Mouse (Mus musculus): Measurements from ENCODE around the gene Dnaaf1. TPM values are rescaled to one million over a fixed set of nuclear protein-coding genes. Genes with fewer than 3 reads are reported as not detected.

Dnaaf1 gene
- total and polyA plus RNA-seq, 2 experiments from 2014 or later, result 0.51 to 1.1 TPM

DNA sequence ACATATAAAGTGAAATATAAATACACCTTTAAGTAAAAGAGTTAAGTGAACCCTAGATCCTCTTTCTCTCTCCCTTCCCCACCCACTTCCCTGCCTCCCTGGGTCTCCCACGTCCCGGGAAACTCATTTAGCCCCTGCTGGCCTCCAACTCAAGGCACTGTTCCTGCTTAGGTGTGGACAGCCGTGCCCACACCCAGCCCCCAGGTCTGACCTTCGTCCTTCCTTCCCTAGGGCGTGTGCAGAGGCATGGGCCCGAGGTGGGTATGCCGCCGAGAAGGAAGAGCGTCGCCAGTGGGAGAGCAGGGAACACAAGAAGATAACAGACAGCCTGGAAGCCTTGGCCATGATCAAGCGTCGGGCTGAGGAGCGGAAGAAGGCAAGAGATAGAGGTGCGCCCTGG lies 15.3 kb downstream of the Dnaaf1 start:
- 86% methylated on average over 14 of the region's 14 CpGs for WGBS
- no peaks in the 10 kb centered on the region for H3K4me1 ChIP-seq (ENCODE audit: insufficient read depth, low read length)
- no peak overlapping the region for H3K4me3 ChIP-seq (ENCODE audit: low read depth, low read length)
- H3K9me3 ChIP-seq (ENCODE audit: low read length), result no peaks in the 10 kb centered on the region
- ATAC-seq (ENCODE audit: low FRiP score), result no peak
- no peak overlapping the region for H3K27ac ChIP-seq (ENCODE audit: low read depth, low read length)
- H3K27me3 ChIP-seq (ENCODE audit: insufficient read depth, low read length), result no peaks in the 10 kb centered on the region
- no peak overlapping the region for H3K9ac ChIP-seq (replicated peaks; ENCODE audit: low read length, poor library complexity, severe bottlenecking)
- no peak for DNase-seq (ENCODE audit: low spot score)
- H3K36me3 ChIP-seq (ENCODE audit: insufficient read depth, low read length), result no peaks in the 10 kb centered on the region
- TF ChIP-seq CTCF (IDR thresholded peaks at IDR 0.05), result no peak
- no peak overlapping the region for H3K4me2 ChIP-seq (ENCODE audit: low read depth, low read length, poor library complexity, severe bottlenecking)

DNA sequence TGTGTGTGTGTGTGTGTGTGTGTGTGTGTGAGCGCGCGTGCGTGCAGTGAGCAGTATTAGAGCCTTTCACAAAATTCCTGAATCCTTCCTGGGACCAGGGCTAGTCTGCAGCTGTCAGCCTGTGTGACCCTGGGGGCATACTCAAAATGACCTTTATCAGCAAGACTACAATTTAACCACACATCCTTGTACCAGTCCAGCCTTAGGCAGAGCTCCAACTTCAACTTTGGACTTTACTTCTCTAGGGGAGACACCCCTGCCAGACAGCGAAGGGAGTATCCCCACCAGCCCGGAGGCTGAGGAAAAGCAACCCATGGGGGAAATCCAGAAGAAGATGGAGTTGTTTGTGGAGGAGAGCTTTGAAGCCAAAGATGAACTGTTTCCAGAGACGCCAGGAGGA lies 16.4 kb downstream of the Dnaaf1 start:
- H3K27me3 ChIP-seq (ENCODE audit: insufficient read depth, low read length), result no peaks in the 10 kb centered on the region
- no peak for TF ChIP-seq CTCF (IDR thresholded peaks at IDR 0.05)
- no peak overlapping the region for H3K9ac ChIP-seq (replicated peaks; ENCODE audit: low read length, poor library complexity, severe bottlenecking)
- 91% methylated on average over 7 of the region's 7 CpGs for WGBS
- H3K4me3 ChIP-seq (ENCODE audit: low read depth, low read length), result no peak overlapping the region
- H3K36me3 ChIP-seq (ENCODE audit: insufficient read depth, low read length), result no peaks in the 10 kb centered on the region
- no peaks in the 10 kb centered on the region for H3K4me1 ChIP-seq (ENCODE audit: insufficient read depth, low read length)
- no peaks in the 10 kb centered on the region for H3K9me3 ChIP-seq (ENCODE audit: low read length)
- no peak for DNase-seq (ENCODE audit: low spot score)
- H3K27ac ChIP-seq (ENCODE audit: low read depth, low read length), result no peak overlapping the region
- no peak for ATAC-seq (ENCODE audit: low FRiP score)
- no peak overlapping the region for H3K4me2 ChIP-seq (ENCODE audit: low read depth, low read length, poor library complexity, severe bottlenecking)

DNA sequence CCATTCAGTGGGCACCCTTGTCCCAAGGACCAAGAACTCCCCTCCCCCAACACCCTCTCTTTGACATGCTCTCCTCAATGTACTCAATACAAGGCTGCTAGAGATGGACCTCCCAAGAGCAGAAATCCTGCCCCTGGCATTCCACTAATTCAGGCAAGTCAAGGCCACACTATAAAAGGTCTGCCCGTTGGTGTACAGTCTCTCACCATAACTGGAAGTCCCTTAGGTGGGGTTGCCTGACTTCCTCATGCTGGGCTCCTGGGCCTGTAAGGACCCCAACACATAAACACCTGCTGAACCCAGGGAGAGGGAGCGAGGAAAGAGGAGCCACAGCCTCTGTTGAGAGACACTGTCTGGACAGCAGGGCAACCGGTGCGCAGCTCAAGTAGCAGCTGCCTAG lies 28.7 kb downstream of the Dnaaf1 start:
- H3K4me2 ChIP-seq (ENCODE audit: low read depth, low read length, poor library complexity, severe bottlenecking), result peak overlapping the region; percentile 87
- peaks cover 10% of the 10 kb centered on the region for H3K4me1 ChIP-seq (ENCODE audit: insufficient read depth, low read length)
- H3K9me3 ChIP-seq (ENCODE audit: low read length), result no peaks in the 10 kb centered on the region
- ATAC-seq (ENCODE audit: low FRiP score), result no peak
- no peaks in the 10 kb centered on the region for H3K27me3 ChIP-seq (ENCODE audit: insufficient read depth, low read length)
- peaks cover 38% of the 10 kb centered on the region for H3K36me3 ChIP-seq (ENCODE audit: insufficient read depth, low read length)
- WGBS, result 92% methylated on average over 4 of the region's 4 CpGs
- H3K27ac ChIP-seq (ENCODE audit: low read depth, low read length), result no peak overlapping the region
- H3K4me3 ChIP-seq (ENCODE audit: low read depth, low read length), result peak overlapping the region; percentile 64; the same call in 1 of the 2 replicates
- peak overlapping the region; percentile 74; the same call in 1 of the 2 replicates for H3K9ac ChIP-seq (replicated peaks; ENCODE audit: low read length, poor library complexity, severe bottlenecking)
- no peak for DNase-seq (ENCODE audit: low spot score)
- no peak for TF ChIP-seq CTCF (IDR thresholded peaks at IDR 0.05)

DNA sequence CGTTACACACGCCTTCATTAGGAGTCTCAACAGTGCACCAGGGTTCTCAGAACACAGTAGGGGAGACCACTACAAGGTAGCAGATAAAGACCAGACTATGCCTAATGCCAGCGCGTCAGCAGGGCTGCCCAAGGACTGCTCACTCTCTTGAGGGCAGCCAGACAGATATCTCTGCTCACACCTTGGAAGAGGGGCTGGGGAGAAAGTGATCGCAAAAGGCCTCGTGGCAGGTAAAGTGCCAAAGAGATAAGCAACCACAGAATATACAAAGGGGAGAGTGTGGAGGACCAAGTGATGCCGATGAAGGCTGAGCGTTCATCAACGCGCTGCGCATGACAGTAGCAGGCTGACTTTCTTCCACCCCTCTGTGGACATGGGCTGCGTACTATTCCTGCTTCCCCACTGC lies 29.4 kb downstream of the Dnaaf1 start:
- peaks cover 10% of the 10 kb centered on the region for H3K4me1 ChIP-seq (ENCODE audit: insufficient read depth, low read length)
- H3K27ac ChIP-seq (ENCODE audit: low read depth, low read length), result 0 out of 2 replicates have a peak overlapping the region, but pooled peaks have one; percentile 55
- H3K36me3 ChIP-seq (ENCODE audit: insufficient read depth, low read length), result peaks cover 32% of the 10 kb centered on the region
- no peaks in the 10 kb centered on the region for H3K9me3 ChIP-seq (ENCODE audit: low read length)
- ATAC-seq (ENCODE audit: low FRiP score) (no peak), DNase-seq (ENCODE audit: low spot score) (no peak)
- peak overlapping the region; percentile 87 for H3K4me2 ChIP-seq (ENCODE audit: low read depth, low read length, poor library complexity, severe bottlenecking)
- no peaks in the 10 kb centered on the region for H3K27me3 ChIP-seq (ENCODE audit: insufficient read depth, low read length)
- TF ChIP-seq CTCF (IDR thresholded peaks at IDR 0.05), result no peak
- peak overlapping the region; percentile 64 for H3K4me3 ChIP-seq (ENCODE audit: low read depth, low read length)
- 41% methylated on average over 12 of the region's 12 CpGs for WGBS
- peak overlapping the region; percentile 74 for H3K9ac ChIP-seq (replicated peaks; ENCODE audit: low read length, poor library complexity, severe bottlenecking)

DNA sequence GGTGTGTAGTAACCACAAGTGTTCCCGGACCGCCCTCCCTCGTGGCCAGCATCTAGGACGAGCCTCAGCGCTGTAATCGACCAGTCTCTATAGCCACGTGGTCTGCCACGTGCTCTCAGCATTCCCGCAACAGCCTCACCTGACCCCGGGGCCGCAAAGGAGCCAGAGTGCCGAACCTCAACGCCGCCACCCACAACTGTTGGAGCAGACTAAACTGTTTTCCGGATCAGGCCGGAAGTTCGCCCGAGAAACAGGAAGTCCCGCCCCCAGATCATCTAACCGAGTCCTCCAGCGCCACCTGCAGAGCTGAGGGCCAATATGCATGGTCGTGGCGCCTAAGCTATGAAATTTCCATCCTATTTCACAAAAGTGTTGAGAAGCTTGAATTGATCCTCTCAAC lies 30.0 kb downstream of the Dnaaf1 start, which contains the start of gene Taf1c:
TSS of gene Taf1c (minus strand) at position 227 of the 400 bp plus-strand sequence.
- Histone ChIP-seq H3K4me1 (ENCODE audit: insufficient read depth, low read length) (peaks cover 10% of the 10 kb centered on the region), H3K27me3 (ENCODE audit: insufficient read depth, low read length) (no peaks in the 10 kb centered on the region), H3K4me3 (ENCODE audit: low read depth, low read length) (peak within 1 kb of the TSS; percentile 64), H3K9me3 (ENCODE audit: low read length) (no peaks in the 10 kb centered on the region), H3K27ac (ENCODE audit: low read depth, low read length) (peak within 1 kb of the TSS; percentile 55; the same call in 1 of the 2 replicates), H3K9ac (replicated peaks; ENCODE audit: low read length, poor library complexity, severe bottlenecking) (peak within 1 kb of the TSS; percentile 74), H3K36me3 (ENCODE audit: insufficient read depth, low read length) (peaks cover 27% of the 10 kb centered on the region), H3K4me2 (ENCODE audit: low read depth, low read length, poor library complexity, severe bottlenecking) (peak within 1 kb of the TSS; percentile 87)
- DNase-seq (ENCODE audit: low spot score) (peak; percentile 95), ATAC-seq (ENCODE audit: low FRiP score) (peak; percentile 78)
- WGBS, result under 1% methylated on average over 23 of the region's 23 CpGs
- peak; percentile 94 for TF ChIP-seq CTCF (IDR thresholded peaks at IDR 0.05)

DNA sequence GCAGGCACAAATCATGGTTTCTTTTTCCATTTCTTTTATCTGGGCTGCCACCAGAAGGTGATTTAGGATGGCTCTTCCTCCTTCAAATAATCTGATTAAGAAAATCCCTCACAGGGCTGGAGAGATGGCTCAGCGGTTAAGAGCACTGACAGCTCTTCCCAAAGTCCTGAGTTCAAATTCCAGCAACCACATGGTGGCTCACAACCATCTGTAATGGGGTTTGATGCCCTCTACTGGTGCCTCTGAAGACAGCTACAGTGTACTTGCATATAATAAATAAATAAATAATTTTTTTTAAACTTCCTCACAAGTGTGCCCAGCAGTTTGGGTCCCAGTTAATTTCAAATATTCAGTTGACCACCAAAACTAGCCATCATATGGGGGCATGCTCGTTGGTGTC lies 31.2 kb downstream of the Dnaaf1 start:
- WGBS, result 77% methylated on average over 2 of the region's 2 CpGs
- Histone ChIP-seq H3K4me3 (ENCODE audit: low read depth, low read length) (no peak overlapping the region), H3K9ac (replicated peaks; ENCODE audit: low read length, poor library complexity, severe bottlenecking) (no peak overlapping the region), H3K27me3 (ENCODE audit: insufficient read depth, low read length) (no peaks in the 10 kb centered on the region), H3K27ac (ENCODE audit: low read depth, low read length) (no peak overlapping the region), H3K4me1 (ENCODE audit: insufficient read depth, low read length) (peaks cover 10% of the 10 kb centered on the region), H3K36me3 (ENCODE audit: insufficient read depth, low read length) (peaks cover 15% of the 10 kb centered on the region), H3K9me3 (ENCODE audit: low read length) (no peaks in the 10 kb centered on the region), H3K4me2 (ENCODE audit: low read depth, low read length, poor library complexity, severe bottlenecking) (no peak overlapping the region)
- no peak for DNase-seq (ENCODE audit: low spot score)
- peak; percentile 44 for TF ChIP-seq CTCF (IDR thresholded peaks at IDR 0.05)
- ATAC-seq (ENCODE audit: low FRiP score), result no peak
